Mouse (Mus musculus) ES-Bruce4 (cell line): Measurements from ENCODE around the gene Cdk8. TPM values are rescaled to one million over a fixed set of nuclear protein-coding genes. Genes with fewer than 3 reads are reported as not detected.

ENCODE experiments used
- H3K27ac ChIP-seq: 2 replicates; pipeline ENCODE4 v1.5.1; 2012; ENCODE audit warnings: low read length, inconsistent platforms; ENCODE audit not compliant: insufficient read depth
- H3K27me3 ChIP-seq: 2 replicates; pipeline ENCODE4 v1.6.1; 2012; ENCODE audit warnings: mild to moderate bottlenecking, low read length, inconsistent platforms; ENCODE audit not compliant: control insufficient read depth, poor library complexity, insufficient read depth, severe bottlenecking
- H3K36me3 ChIP-seq: 2 replicates; pipeline ENCODE4 v1.6.1; 2012; ENCODE audit warnings: inconsistent platforms, mild to moderate bottlenecking, low read length, moderate library complexity; ENCODE audit not compliant: control insufficient read depth, poor library complexity, insufficient read depth, severe bottlenecking
- H3K4me1 ChIP-seq: one replicate; pipeline ENCODE4 v1.8.1; 2011; ENCODE audit warnings: low read length; ENCODE audit not compliant: control insufficient read depth, insufficient read depth
- H3K4me3 ChIP-seq: 2 replicates; pipeline ENCODE4 v1.5.1; 2011; ENCODE audit warnings: low read depth, mild to moderate bottlenecking, low read length
- H3K9ac ChIP-seq: 2 replicates; pipeline ENCODE4 v1.6.1; 2012; ENCODE audit warnings: low read depth, mild to moderate bottlenecking, inconsistent platforms; ENCODE audit not compliant: poor library complexity, severe bottlenecking
- H3K9me3 ChIP-seq: replicated peaks from 2 replicates; pipeline ENCODE4 v1.6.1; 2012; ENCODE audit warnings: mild to moderate bottlenecking, low read length, inconsistent platforms; ENCODE audit not compliant: control insufficient read depth, poor library complexity, insufficient read depth, severe bottlenecking
- CTCF ChIP-seq: IDR thresholded peaks from one replicate; pipeline ENCODE4 v1.8.1; 2011; ENCODE audit warnings: low read depth, low read length
- EP300 ChIP-seq: IDR thresholded peaks from 2 replicates; pipeline ENCODE4 v1.6.1; 2011; ENCODE audit warnings: low read depth, low read length; ENCODE audit not compliant: insufficient read depth
- POLR2A ChIP-seq: IDR thresholded peaks from one replicate; pipeline ENCODE4 v1.8.1; 2011; ENCODE audit warnings: low read length; ENCODE audit not compliant: insufficient read depth
- polyA plus RNA-seq: library from polyadenylated mRNA; stranded (reverse); fragments of >200 nt; gene quantifications from 2 replicates; pipeline ENCODE4 v1.2.4, GENCODE M21; 2011; ENCODE audit warnings: low read depth; ENCODE audit not compliant: missing spikeins, insufficient read depth, insufficient read length

Gene Cdk8
- polyA plus RNA-seq, 1 experiment, result 81.2 TPM

GRCm38 (mm10) chr5:146248746-146249145 lies 17.7 kb downstream of the Cdk8 start:
- no peaks in the 10 kb centered on the region for H3K9me3 ChIP-seq
- no peak overlapping the region for H3K27ac ChIP-seq
- peaks cover 1% of the 10 kb centered on the region for H3K4me1 ChIP-seq
- no peak overlapping the region for H3K4me3 ChIP-seq
- H3K27me3 ChIP-seq, result no peaks in the 10 kb centered on the region
- TF ChIP-seq CTCF (no peak), POLR2A (no peak), EP300 (no peak)
- no peaks in the 10 kb centered on the region for H3K36me3 ChIP-seq
- no peak overlapping the region for H3K9ac ChIP-seq

- H3K27me3 ChIP-seq, result no peaks in the 10 kb centered on the region
- no peaks in the 10 kb centered on the region for H3K4me1 ChIP-seq
- H3K36me3 ChIP-seq, result no peaks in the 10 kb centered on the region
- no peak overlapping the region for H3K4me3 ChIP-seq
- H3K9me3 ChIP-seq, result no peaks in the 10 kb centered on the region
- H3K9ac ChIP-seq, result no peak overlapping the region
- H3K27ac ChIP-seq, result no peak overlapping the region
- TF ChIP-seq CTCF (no peak), POLR2A (no peak), EP300 (no peak)
Measured at GRCm38 (mm10) chr5:146250369-146251075, 19.5 kb downstream of the Cdk8 start.

DNA sequence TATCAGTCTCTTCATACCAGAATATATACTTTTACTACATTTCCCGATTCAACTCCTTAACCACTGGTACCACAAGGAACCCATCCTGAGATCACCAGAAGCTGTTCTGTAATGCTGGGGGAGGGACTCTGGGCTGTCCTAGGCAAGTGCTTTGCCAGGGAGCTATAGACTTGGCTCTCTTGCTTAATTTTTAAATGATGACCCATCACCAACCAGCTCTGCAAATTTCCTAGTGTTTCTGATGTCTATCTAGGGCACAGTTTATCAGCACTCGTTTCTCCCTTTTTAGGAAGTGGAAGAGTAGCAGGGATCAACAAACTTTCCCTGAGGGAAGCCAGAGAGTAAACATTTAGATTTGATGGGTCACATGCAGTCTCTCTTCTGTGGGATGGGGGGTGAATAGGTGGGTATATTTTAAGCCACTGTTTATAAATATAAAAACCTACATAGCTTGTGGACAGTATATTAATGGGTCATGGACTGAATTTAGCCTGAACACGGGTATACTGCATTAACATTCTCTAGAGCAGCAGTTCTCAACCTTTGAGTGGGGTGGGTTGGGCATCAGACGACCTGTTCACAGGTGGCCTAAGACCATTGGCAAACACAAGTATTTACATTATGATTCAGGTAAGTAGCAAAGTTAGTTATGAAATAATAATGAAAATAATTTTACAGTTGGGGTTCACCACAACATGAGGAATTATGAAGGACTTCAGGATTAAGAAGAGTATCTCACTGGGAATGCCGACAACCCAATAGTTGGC lies 20.8 kb downstream of the Cdk8 start:
- no peaks in the 10 kb centered on the region for H3K9me3 ChIP-seq
- no peak overlapping the region for H3K27ac ChIP-seq
- H3K4me3 ChIP-seq, result no peak overlapping the region
- H3K4me1 ChIP-seq, result no peaks in the 10 kb centered on the region
- H3K27me3 ChIP-seq, result no peaks in the 10 kb centered on the region
- no peaks in the 10 kb centered on the region for H3K36me3 ChIP-seq
- no peak overlapping the region for H3K9ac ChIP-seq
- TF ChIP-seq EP300 (no peak), CTCF (no peak), POLR2A (no peak)

GRCm38 (mm10) chr5:146253644-146254043 lies 22.6 kb downstream of the Cdk8 start:
- Histone ChIP-seq H3K27me3 (no peaks in the 10 kb centered on the region), H3K9ac (no peak overlapping the region), H3K27ac (no peak overlapping the region), H3K4me1 (no peaks in the 10 kb centered on the region), H3K36me3 (no peaks in the 10 kb centered on the region), H3K4me3 (no peak overlapping the region), H3K9me3 (no peaks in the 10 kb centered on the region)
- TF ChIP-seq POLR2A (no peak), EP300 (no peak), CTCF (no peak)

DNA sequence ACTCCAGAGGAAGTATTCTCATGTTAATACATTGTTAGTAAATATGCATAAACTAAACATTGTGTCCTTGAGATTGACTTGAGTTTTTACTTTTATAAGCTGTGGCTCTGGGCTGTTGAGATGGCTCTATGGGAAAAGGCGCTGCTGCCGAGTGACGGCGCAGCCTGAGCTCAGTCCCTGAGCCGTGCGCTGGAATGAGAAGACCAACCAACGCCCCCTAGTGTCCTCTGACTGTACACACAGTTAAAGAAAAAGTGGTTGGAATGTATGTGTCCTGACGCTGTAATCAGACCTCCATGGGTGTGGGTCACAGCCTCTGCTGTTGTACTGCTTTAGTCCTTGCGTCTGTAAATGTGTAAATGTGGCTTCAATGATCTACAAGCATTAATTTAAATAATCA lies 29.0 kb downstream of the Cdk8 start:
- Histone ChIP-seq H3K4me1 (no peaks in the 10 kb centered on the region), H3K27me3 (no peaks in the 10 kb centered on the region), H3K9ac (no peak overlapping the region), H3K36me3 (no peaks in the 10 kb centered on the region), H3K27ac (no peak overlapping the region), H3K4me3 (no peak overlapping the region), H3K9me3 (no peaks in the 10 kb centered on the region)
- TF ChIP-seq EP300, result no peak
- TF ChIP-seq CTCF, result peak; percentile 76

GRCm38 (mm10) chr5:146265934-146266591 lies 35.0 kb downstream of the Cdk8 start:
- Histone ChIP-seq H3K27me3 (no peaks in the 10 kb centered on the region), H3K4me3 (no peak overlapping the region), H3K4me1 (no peaks in the 10 kb centered on the region), H3K27ac (no peak overlapping the region), H3K9ac (no peak overlapping the region), H3K9me3 (no peaks in the 10 kb centered on the region), H3K36me3 (peaks cover 7% of the 10 kb centered on the region)
- no peak for TF ChIP-seq CTCF
- no peak for TF ChIP-seq POLR2A
- no peak for TF ChIP-seq EP300
